Mouse (Mus musculus) kidney, embryonic 14.5 days (tissue): ENCODE measurements around the gene Tomm6. TPM values are rescaled to one million over a fixed set of nuclear protein-coding genes. Genes with fewer than 3 reads are reported as not detected.
A peak's percentile ranks its signal among the peaks of the same experiment; 100 is the strongest.

Experiments used
- ATAC-seq: fragments of 200-750 bp; cut with Nextera tagmentation; 2 replicates; pipeline ENCODE4 v1.8.0; 2017; ENCODE audit warnings: moderate number of reproducible peaks, mild to moderate bottlenecking, moderate TSS enrichment, moderate library complexity; ENCODE audit not compliant: low FRiP score, low TSS enrichment
- H3K27ac ChIP-seq: fragments of 300-500 bp; sonication (generic); 2 replicates; pipeline ENCODE4 v1.5.1; 2014; ENCODE audit warnings: low read depth, mild to moderate bottlenecking, low read length, moderate library complexity, mixed read lengths
- H3K27me3 ChIP-seq: fragments of 300-500 bp; sonication (generic); 2 replicates; pipeline ENCODE4 v1.6.1; 2014; ENCODE audit warnings: mild to moderate bottlenecking, low read length; ENCODE audit not compliant: control insufficient read depth, insufficient read depth
- H3K36me3 ChIP-seq: fragments of 300-500 bp; sonication (generic); 2 replicates; pipeline ENCODE4 v1.6.1; 2014; ENCODE audit warnings: low read length, mixed read lengths; ENCODE audit not compliant: control insufficient read depth, insufficient read depth
- H3K4me1 ChIP-seq: fragments of 300-500 bp; sonication (generic); 2 replicates; pipeline ENCODE4 v1.6.1; 2014; ENCODE audit warnings: low read length, mixed read lengths; ENCODE audit not compliant: control insufficient read depth, insufficient read depth
- H3K4me2 ChIP-seq: fragments of 300-500 bp; sonication (generic); replicated peaks from 2 replicates; pipeline ENCODE4 v1.6.1; 2014; ENCODE audit warnings: low read depth, mild to moderate bottlenecking, low read length
- H3K4me3 ChIP-seq: fragments of 300-500 bp; sonication (generic); 2 replicates; pipeline ENCODE4 v1.5.1; 2014; ENCODE audit warnings: mild to moderate bottlenecking, low read length
- H3K9ac ChIP-seq: fragments of 300-500 bp; sonication (generic); 2 replicates; pipeline ENCODE4 v1.6.1; 2014; ENCODE audit warnings: low read depth, mild to moderate bottlenecking, low read length, moderate library complexity
- H3K9me3 ChIP-seq: fragments of 300-500 bp; sonication (generic); 2 replicates; pipeline ENCODE4 v1.6.1; 2016; ENCODE audit warnings: low read length; ENCODE audit not compliant: control insufficient read depth
- WGBS: fragments of 180-500 bp; shearing (Covaris S2); extraction: QIAGEN DNeasy Blood & Tissue Kit; methylation state at CpG from one replicate; pipeline ENCODE4 v1.1.7; 2014; 5-methylcytosine and 5-hydroxymethylcytosine counted together
- polyA plus RNA-seq: library from polyadenylated mRNA; unstranded; fragments of >200 nt; fragmentation: Nextera tagmentation; extraction: Ambion mirVana; gene quantifications from 2 replicates; pipeline ENCODE4 v1.2.1, GENCODE M21; 2014

Gene Tomm6
- polyA plus RNA-seq, 1 experiment from 2014 or later = 415 TPM

GRCm38 (mm10) chr17:47691650-47692049 lies 3.5 kb upstream of the Tomm6 start:
- ATAC-seq = no peak
- Histone ChIP-seq H3K4me1 (peaks cover 10% of the 10 kb centered on the region; the same call in 1 of the 2 replicates), H3K9ac (no peak overlapping the region), H3K27ac (no peak overlapping the region), H3K4me2 (no peak overlapping the region), H3K27me3 (0 out of 2 replicates have a peak, but pooled peaks cover 7% of the 10 kb centered on the region), H3K4me3 (no peak overlapping the region), H3K9me3 (no peaks in the 10 kb centered on the region), H3K36me3 (no peaks in the 10 kb centered on the region)
- WGBS = 97% methylated on average over 3 of the region's 3 CpGs

GRCm38 (mm10) chr17:47689894-47690293 lies 1.7 kb upstream of the Tomm6 start:
- ATAC-seq = no peak
- WGBS = 82% methylated on average over 8 of the region's 8 CpGs

GRCm38 (mm10) chr17:47688608-47689575 lies 706 bp upstream of the Tomm6 start, which contains the start of gene Frs3:
Gene Frs3, plus strand, starts transcription at chr17:47689030.
- Histone ChIP-seq H3K4me1 (peaks cover 7% of the 10 kb centered on the region; the same call in 1 of the 2 replicates), H3K27me3 (0 out of 2 replicates have a peak, but pooled peaks cover 7% of the 10 kb centered on the region), H3K4me3 (peak within 1 kb of the TSS; percentile 88), H3K36me3 (peaks cover 23% of the 10 kb centered on the region), H3K27ac (peak within 1 kb of the TSS; percentile 52), H3K9ac (peak within 1 kb of the TSS; percentile 81), H3K4me2 (peak within 1 kb of the TSS; percentile 86), H3K9me3 (no peaks in the 10 kb centered on the region)
- WGBS = 2% methylated on average over 57 of the region's 58 CpGs
- peak; percentile 44 for ATAC-seq

More at GRCm38 (mm10) chr17:47689894-47690293, 1.7 kb upstream of the Tomm6 start:
- H3K4me3 ChIP-seq = no peak overlapping the region
- no peaks in the 10 kb centered on the region for H3K9me3 ChIP-seq
- no peak overlapping the region for H3K27ac ChIP-seq
- H3K36me3 ChIP-seq = peaks cover 13% of the 10 kb centered on the region
- peaks cover 10% of the 10 kb centered on the region; the same call in 1 of the 2 replicates for H3K4me1 ChIP-seq
- H3K27me3 ChIP-seq = 0 out of 2 replicates have a peak, but pooled peaks cover 7% of the 10 kb centered on the region
- 0 out of 2 replicates have a peak overlapping the region, but pooled peaks have one; percentile 86 for H3K4me2 ChIP-seq
- no peak overlapping the region for H3K9ac ChIP-seq

- under 1% methylated on average over 70 of the region's 70 CpGs for WGBS
- H3K27me3 ChIP-seq = 0 out of 2 replicates have a peak, but pooled peaks cover 7% of the 10 kb centered on the region
- H3K36me3 ChIP-seq = peaks cover 33% of the 10 kb centered on the region
- ATAC-seq = peak; percentile 93
- peak overlapping the region; percentile 81 for H3K9ac ChIP-seq
- peak overlapping the region; percentile 88 for H3K4me3 ChIP-seq
- H3K9me3 ChIP-seq = no peaks in the 10 kb centered on the region
- peak overlapping the region; percentile 52 for H3K27ac ChIP-seq
- peak overlapping the region; percentile 86 for H3K4me2 ChIP-seq
- peaks cover 6% of the 10 kb centered on the region; the same call in 1 of the 2 replicates for H3K4me1 ChIP-seq
These were observed 510 bp downstream of the Tomm6 start for GRCm38 (mm10) chr17:47687409-47688343.

- H3K9me3 ChIP-seq = no peaks in the 10 kb centered on the region
- peaks cover 59% of the 10 kb centered on the region for H3K36me3 ChIP-seq
- H3K27me3 ChIP-seq = no peaks in the 10 kb centered on the region
- H3K4me2 ChIP-seq = no peak overlapping the region
- H3K27ac ChIP-seq = no peak overlapping the region
- no peak overlapping the region for H3K9ac ChIP-seq
- H3K4me3 ChIP-seq = no peak overlapping the region
- peaks cover 6% of the 10 kb centered on the region; the same call in 1 of the 2 replicates for H3K4me1 ChIP-seq
- WGBS = 82% methylated on average over 4 of the region's 4 CpGs
- ATAC-seq = no peak
These were observed 5.3 kb downstream of the Tomm6 start for GRCm38 (mm10) chr17:47682836-47683235.

- WGBS = 75% methylated on average over 5 of the region's 5 CpGs
- peak overlapping the region; percentile 38; the same call in 1 of the 2 replicates for H3K27ac ChIP-seq
These were observed 9.5 kb downstream of the Tomm6 start for GRCm38 (mm10) chr17:47678702-47679101.

GRCm38 (mm10) chr17:47678238-47678637 lies 9.9 kb downstream of the Tomm6 start:
- peaks cover 1% of the 10 kb centered on the region; the same call in 1 of the 2 replicates for H3K4me1 ChIP-seq
- H3K36me3 ChIP-seq = peaks cover 32% of the 10 kb centered on the region
- H3K27ac ChIP-seq = peak overlapping the region; percentile 38; the same call in 1 of the 2 replicates
- ATAC-seq = no peak
- no peaks in the 10 kb centered on the region for H3K9me3 ChIP-seq
- no peak overlapping the region for H3K4me2 ChIP-seq
- no peak overlapping the region for H3K9ac ChIP-seq
- 73% methylated on average over 5 of the region's 5 CpGs for WGBS
- no peak overlapping the region for H3K4me3 ChIP-seq
- peaks cover under 1% of the 10 kb centered on the region; the same call in 1 of the 2 replicates for H3K27me3 ChIP-seq

More at GRCm38 (mm10) chr17:47678702-47679101, 9.5 kb downstream of the Tomm6 start:
- H3K4me2 ChIP-seq = no peak overlapping the region
- H3K36me3 ChIP-seq = peaks cover 37% of the 10 kb centered on the region
- no peak for ATAC-seq
- H3K4me1 ChIP-seq = no peaks in the 10 kb centered on the region
- no peak overlapping the region for H3K4me3 ChIP-seq
- H3K9ac ChIP-seq = no peak overlapping the region
- H3K27me3 ChIP-seq = no peaks in the 10 kb centered on the region
- no peaks in the 10 kb centered on the region for H3K9me3 ChIP-seq

GRCm38 (mm10) chr17:47676581-47676980 lies 11.6 kb downstream of the Tomm6 start:
- Histone ChIP-seq H3K36me3 (peaks cover 27% of the 10 kb centered on the region), H3K4me3 (no peak overlapping the region), H3K4me2 (no peak overlapping the region), H3K9ac (no peak overlapping the region), H3K27ac (no peak overlapping the region), H3K4me1 (peaks cover 11% of the 10 kb centered on the region), H3K27me3 (peaks cover 3% of the 10 kb centered on the region; the same call in 1 of the 2 replicates), H3K9me3 (no peaks in the 10 kb centered on the region)
- no peak for ATAC-seq
- 22% methylated on average over 9 of the region's 9 CpGs for WGBS
